Comparison of ENCODE assay signal across 8 mouse cellular contexts in the genomic region with DNA sequence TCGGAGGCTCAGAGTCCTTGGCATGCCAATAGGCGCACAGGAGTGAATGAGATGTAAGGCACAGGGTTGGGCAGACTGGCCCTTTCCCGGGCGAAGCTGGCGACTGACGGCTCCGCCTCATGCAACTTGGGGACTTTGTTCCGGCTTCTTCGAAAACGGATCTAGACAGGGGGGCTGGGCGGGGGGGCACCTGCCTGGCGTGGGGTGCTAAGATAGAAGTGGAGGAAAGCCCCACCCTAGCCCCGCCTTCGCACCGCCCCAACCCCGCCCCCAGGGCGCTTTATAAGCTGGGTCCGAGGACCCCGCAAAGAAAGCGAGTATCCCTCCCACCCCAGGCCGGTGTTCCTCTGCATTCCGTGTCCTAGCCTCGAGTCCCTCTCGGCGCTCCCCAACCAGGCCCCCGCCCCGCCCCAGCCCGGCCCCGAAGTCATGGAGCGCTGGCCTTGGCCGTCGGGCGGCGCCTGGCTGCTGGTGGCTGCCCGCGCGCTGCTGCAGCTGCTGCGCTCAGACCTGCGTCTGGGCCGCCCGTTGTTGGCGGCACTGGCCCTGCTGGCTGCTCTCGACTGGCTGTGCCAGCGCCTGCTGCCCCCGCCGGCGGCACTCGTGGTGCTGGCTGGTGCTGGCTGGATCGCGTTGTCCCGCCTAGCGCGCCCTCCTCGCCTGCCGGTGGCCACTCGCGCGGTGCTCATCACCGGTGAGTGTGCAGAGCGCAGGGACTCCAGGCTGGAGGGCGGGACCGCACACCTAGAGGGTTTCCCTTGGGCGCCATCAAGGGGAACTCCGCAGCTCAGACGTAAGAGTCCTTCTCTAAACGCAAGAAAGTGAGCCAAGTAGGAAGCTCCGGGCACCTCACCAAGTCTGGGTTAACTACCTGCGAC. TPM values are rescaled to one million over a fixed set of nuclear protein-coding genes. Genes with fewer than 3 reads are reported as not detected.
DNase-seq lines count a peak whose midpoint lies in the region; ATAC-seq and TF ChIP-seq lines count a peak whose summit lies in the region.

Gene Hsd11b2, plus strand, starts transcription at position 320 of the 878 bp plus-strand sequence.

- peak; percentile 47 for ATAC-seq in embryonic facial prominence, embryonic 12.5 days (ENCODE audit: insufficient number of reproducible peaks, insufficient read depth, low FRiP score, low TSS enrichment)
- peak; percentile 31 for ATAC-seq in heart, postnatal 0 days (ENCODE audit: insufficient read depth, low read depth)
- ATAC-seq in lung, postnatal 0 days = peak; percentile 71

- no peaks in the 10 kb centered on the region for H3K9me3 ChIP-seq in embryonic facial prominence, embryonic 12.5 days
- H3K9me3 ChIP-seq in heart, postnatal 0 days (replicated peaks; ENCODE audit: control insufficient read depth, low read length) = no peaks in the 10 kb centered on the region
- no peaks in the 10 kb centered on the region for H3K9me3 ChIP-seq in lung, postnatal 0 days (ENCODE audit: low read length)

- DNase-seq in CD4-positive helper T cell, adult 2 months (ENCODE audit: low read depth, low spot score) = peak; percentile 76
- peak; percentile 76 for DNase-seq in MEL-GATA-1-ER (ENCODE audit: extremely low read depth, low read depth)
- DNase-seq in heart, postnatal 0 days (ENCODE audit: low spot score) = no peak
- DNase-seq in kidney, postnatal 25 days = peak; percentile 56 to 79
- DNase-seq in lung, postnatal 0 days (ENCODE audit: low spot score) = peak; percentile 71
- DNase-seq in ovary, postnatal 14 days (ENCODE audit: low spot score) = no peak

- peak within 1 kb of the TSS; percentile 54 for H3K27ac ChIP-seq in embryonic facial prominence, embryonic 12.5 days
- no peak within 1 kb of the TSS for H3K27ac ChIP-seq in heart, postnatal 0 days (ENCODE audit: low read depth)
- no peak within 1 kb of the TSS for H3K27ac ChIP-seq in lung, postnatal 0 days (ENCODE audit: low read length)
- H3K27ac ChIP-seq in olfactory bulb, adult 2 months (ENCODE audit: insufficient read depth, low read depth, low read length) = no peak within 1 kb of the TSS

- peaks cover 17% of the 10 kb centered on the region for H3K27me3 ChIP-seq in embryonic facial prominence, embryonic 12.5 days
- peaks cover 39% of the 10 kb centered on the region for H3K27me3 ChIP-seq in heart, postnatal 0 days (ENCODE audit: control insufficient read depth, insufficient read depth, low read length)
- no peaks in the 10 kb centered on the region for H3K27me3 ChIP-seq in lung, postnatal 0 days (replicated peaks; ENCODE audit: insufficient read depth, low read length)

- under 1% methylated on average over 67 of the region's 68 CpGs for WGBS in embryonic facial prominence, embryonic 12.5 days
- WGBS in heart, postnatal 0 days = 1% methylated on average over 64 of the region's 68 CpGs
- under 1% methylated on average over 57 of the region's 68 CpGs for WGBS in lung, postnatal 0 days
- 3% methylated on average over 66 of the region's 68 CpGs for WGBS in olfactory bulb, adult 2 months

- peak within 1 kb of the TSS; percentile 97 for H3K4me2 ChIP-seq in embryonic facial prominence, embryonic 12.5 days (replicated peaks)
- peak within 1 kb of the TSS; percentile 85 for H3K4me2 ChIP-seq in heart, postnatal 0 days (ENCODE audit: low read depth, low read length)
- peak within 1 kb of the TSS; percentile 98 for H3K4me2 ChIP-seq in lung, postnatal 0 days (replicated peaks; ENCODE audit: low read depth, low read length)

- TF ChIP-seq CTCF in heart, postnatal 0 days (IDR thresholded peaks at IDR 0.05; ENCODE audit: low read depth) = no peak
- TF ChIP-seq CTCF in lung, postnatal 0 days (IDR thresholded peaks at IDR 0.05) = no peak
- no peak for TF ChIP-seq CTCF in olfactory bulb, adult 2 months (IDR thresholded peaks at IDR 0.05; ENCODE audit: insufficient read depth, low read depth, low read length)

- peak within 1 kb of the TSS; percentile 60 for H3K4me3 ChIP-seq in embryonic facial prominence, embryonic 12.5 days
- peak within 1 kb of the TSS; percentile 52 for H3K4me3 ChIP-seq in heart, postnatal 0 days (ENCODE audit: low read depth, low read length)
- peak within 1 kb of the TSS; percentile 41 for H3K4me3 ChIP-seq in lung, postnatal 0 days (ENCODE audit: low read depth, low read length)
- peak within 1 kb of the TSS; percentile 19 for H3K4me3 ChIP-seq in olfactory bulb, adult 2 months (ENCODE audit: insufficient read depth, low read depth, low read length)

- 0 out of 2 replicates have a peak, but pooled peaks cover 8% of the 10 kb centered on the region for H3K36me3 ChIP-seq in embryonic facial prominence, embryonic 12.5 days
- peaks cover 16% of the 10 kb centered on the region; the same call in 1 of the 2 replicates for H3K36me3 ChIP-seq in heart, postnatal 0 days (replicated peaks; ENCODE audit: control insufficient read depth, insufficient read depth, low read length)
- 0 out of 2 replicates have a peak, but pooled peaks cover 5% of the 10 kb centered on the region for H3K36me3 ChIP-seq in lung, postnatal 0 days (ENCODE audit: insufficient read depth, low read length)

- peaks cover 36% of the 10 kb centered on the region for H3K4me1 ChIP-seq in embryonic facial prominence, embryonic 12.5 days
- H3K4me1 ChIP-seq in heart, postnatal 0 days (ENCODE audit: control insufficient read depth, insufficient read depth) = peaks cover 23% of the 10 kb centered on the region
- H3K4me1 ChIP-seq in lung, postnatal 0 days (ENCODE audit: insufficient read depth, low read depth, low read length) = peaks cover 17% of the 10 kb centered on the region
- peaks cover 14% of the 10 kb centered on the region for H3K4me1 ChIP-seq in olfactory bulb, adult 2 months (ENCODE audit: control insufficient read depth, insufficient read depth, low read length)

- TF ChIP-seq POLR2A in olfactory bulb, adult 2 months (IDR thresholded peaks at IDR 0.05; ENCODE audit: insufficient read depth, low read depth, low read length) = no peak

- TF ChIP-seq EP300 in heart, postnatal 0 days (IDR thresholded peaks at IDR 0.05; ENCODE audit: low read depth) = no peak
- TF ChIP-seq EP300 in lung, postnatal 0 days (IDR thresholded peaks at IDR 0.05) = no peak

- H3K9ac ChIP-seq in embryonic facial prominence, embryonic 12.5 days = peak within 1 kb of the TSS; percentile 66
- H3K9ac ChIP-seq in heart, postnatal 0 days (replicated peaks; ENCODE audit: low read depth, low read length) = peak within 1 kb of the TSS; percentile 52
- peak within 1 kb of the TSS; percentile 36; the same call in 1 of the 2 replicates for H3K9ac ChIP-seq in lung, postnatal 0 days (replicated peaks; ENCODE audit: low read depth)

RNA-seq across cellular contexts. Expression of gene Hsd11b2, which starts in this region (rescaled TPM):
- 6.1 and 6.6 TPM in 2 replicates for polyA plus RNA-seq in embryonic facial prominence, embryonic 12.5 days (2016; fragmentation: Nextera tagmentation; extraction: Ambion mirVana)
- not detected in 2 replicates for total RNA-seq in heart, postnatal 0 days (2014; rRNA removed; ENCODE audit: low replicate concordance)
- polyA plus RNA-seq in heart, postnatal 0 days (2015; fragmentation: Nextera tagmentation; extraction: Ambion mirVana) = 0.18 and 0.25 TPM in 2 replicates
- 1.8 and 2.9 TPM in 2 replicates for polyA plus RNA-seq in lung, postnatal 0 days (2015; fragmentation: Nextera tagmentation; extraction: Ambion mirVana)
- not detected in 2 replicates for polyA plus RNA-seq in olfactory bulb, adult 2 months (2012; ENCODE audit: insufficient read depth, insufficient read length, low replicate concordance, missing spikeins)

Comparison
In these comparisons a context has a peak if more than half of its experiments do, and no peak if none do; other contexts are left out.
1. Peak in ATAC-seq, H3K4me3 ChIP-seq, H3K9ac ChIP-seq and H3K4me2 ChIP-seq in heart, postnatal 0 days; RNA of the gene not detected or under 1 TPM.
2. DNase-seq: peak in CD4-positive helper T cell, adult 2 months (single experiment), MEL-GATA-1-ER (single experiment), kidney, postnatal 25 days (2 of 2) and lung, postnatal 0 days (single experiment); none in heart, postnatal 0 days (single experiment) and ovary, postnatal 14 days (single experiment).
3. Peak in every context shown above with its lines, with median percentiles within 50 percentile points of each other: ATAC-seq, H3K4me2 ChIP-seq, H3K4me3 ChIP-seq and H3K9ac ChIP-seq.